Mouse (Mus musculus) embryonic facial prominence, embryonic 11.5 days (tissue): Measurements from ENCODE around the gene Aoc2. TPM values are rescaled to one million over a fixed set of nuclear protein-coding genes. Genes with fewer than 3 reads are reported as not detected.
"Not testable (repeated sequence)": the region's sequence is repeated elsewhere in the genome, so short reads cannot be mapped to it uniquely, and the experiment has no call there.

ENCODE experiments used
- ATAC-seq: fragments of 200-750 bp; cut with Nextera tagmentation; replicated peaks from 2 replicates; pipeline ENCODE4 v1.8.0; 2017; ENCODE audit warnings: low read depth; ENCODE audit not compliant: insufficient number of reproducible peaks, low FRiP score, low TSS enrichment
- DNase-seq: peaks from one replicate; pipeline ENCODE4 v3.0.0-alpha.2; 2015; ENCODE audit warnings: low spot score
- H3K27ac ChIP-seq: fragments of 300-500 bp; sonication (generic); replicated peaks from 2 replicates; pipeline ENCODE4 v1.5.1; 2014; ENCODE audit warnings: mild to moderate bottlenecking, low read depth, low read length, control low read depth
- H3K27me3 ChIP-seq: fragments of 300-500 bp; sonication (generic); 2 replicates; pipeline ENCODE4 v1.6.1; 2014; ENCODE audit warnings: mild to moderate bottlenecking, low read length, moderate library complexity, mixed read lengths; ENCODE audit not compliant: control insufficient read depth, insufficient read depth
- H3K36me3 ChIP-seq: fragments of 300-500 bp; sonication (generic); replicated peaks from 2 replicates; pipeline ENCODE4 v1.6.1; 2014; ENCODE audit warnings: low read depth, mild to moderate bottlenecking, low read length, moderate library complexity, mixed read lengths; ENCODE audit not compliant: control insufficient read depth, insufficient read depth
- H3K4me1 ChIP-seq: fragments of 300-500 bp; sonication (generic); 2 replicates; pipeline ENCODE4 v1.6.1; 2014; ENCODE audit warnings: low read length, mixed read lengths; ENCODE audit not compliant: control insufficient read depth, insufficient read depth
- H3K4me2 ChIP-seq: fragments of 300-500 bp; sonication (generic); 2 replicates; pipeline ENCODE4 v1.6.1; 2014; ENCODE audit warnings: low read depth, mild to moderate bottlenecking, control low read depth, low read length, moderate library complexity
- H3K4me3 ChIP-seq: fragments of 300-500 bp; sonication (generic); 2 replicates; pipeline ENCODE4 v1.5.1; 2014; ENCODE audit warnings: low read depth, low read length, control low read depth
- H3K9ac ChIP-seq: fragments of 300-500 bp; sonication (generic); replicated peaks from 2 replicates; pipeline ENCODE4 v1.6.1; 2014; ENCODE audit warnings: mild to moderate bottlenecking, control low read depth, low read length
- H3K9me3 ChIP-seq: fragments of 300-500 bp; sonication (generic); replicated peaks from 2 replicates; pipeline ENCODE4 v1.6.1; 2016; ENCODE audit warnings: mild to moderate bottlenecking, low read length, inconsistent platforms, mixed read lengths; ENCODE audit not compliant: control insufficient read depth
- WGBS: fragments of 180-500 bp; shearing (Covaris S2); extraction: QIAGEN DNeasy Blood & Tissue Kit; methylation state at CpG from one replicate; pipeline ENCODE4 v1.1.7; 2014; 5-methylcytosine and 5-hydroxymethylcytosine counted together
- polyA plus RNA-seq: library from polyadenylated mRNA; unstranded; fragments of >200 nt; fragmentation: Nextera tagmentation; extraction: Ambion mirVana; gene quantifications from 2 replicates; pipeline ENCODE4 v1.2.1, GENCODE M21; 2014

The Aoc2 gene
- polyA plus RNA-seq, 1 experiment from 2014 or later, result 1.2 TPM

- H3K4me1 ChIP-seq, H3K27ac ChIP-seq, DNase-seq, ATAC-seq, H3K9ac ChIP-seq, H3K4me3 ChIP-seq, H3K9me3 ChIP-seq, H3K4me2 ChIP-seq, H3K27me3 ChIP-seq: not testable (repeated sequence)
- WGBS, result 93% methylated on average over 11 of the region's 11 CpGs
- peaks cover 23% of the 10 kb centered on the region for H3K36me3 ChIP-seq
These were observed 338 bp downstream of the Aoc2 start for GRCm38 (mm10) chr11:101325201-101325600.

DNA sequence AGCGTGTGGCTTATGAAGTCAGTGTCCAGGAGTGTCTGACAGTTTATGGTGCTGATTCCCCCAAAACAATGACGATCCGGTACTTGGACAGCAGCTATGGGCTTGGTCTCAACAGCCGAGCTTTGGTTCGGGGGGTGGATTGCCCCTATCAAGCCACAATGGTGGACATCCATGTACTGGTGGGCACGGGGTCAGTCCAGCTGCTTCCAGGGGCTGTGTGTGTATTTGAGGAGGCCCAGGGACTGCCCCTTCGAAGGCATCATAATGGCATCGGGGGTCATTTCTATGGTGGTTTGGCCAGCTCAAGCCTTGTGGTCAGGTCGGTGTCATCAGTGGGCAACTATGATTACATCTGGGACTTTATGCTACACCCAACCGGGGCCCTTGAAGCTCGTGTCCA is 1.3 kb downstream of the Aoc2 start:
- Histone ChIP-seq H3K9ac (no peak overlapping the region), H3K4me3 (no peak overlapping the region), H3K4me2 (no peak overlapping the region), H3K36me3 (peaks cover 15% of the 10 kb centered on the region), H3K27ac (no peak overlapping the region), H3K9me3 (no peaks in the 10 kb centered on the region), H3K27me3 (no peaks in the 10 kb centered on the region), H3K4me1 (no peaks in the 10 kb centered on the region)
- DNase-seq, result no peak
- ATAC-seq, result no peak
- 86% methylated on average over 11 of the region's 11 CpGs for WGBS

GRCm38 (mm10) chr11:101327311-101327710 is 2.4 kb downstream of the Aoc2 start:
- WGBS, result 58% methylated on average over 3 of the region's 3 CpGs
- H3K36me3 ChIP-seq, result peaks cover 9% of the 10 kb centered on the region

GRCm38 (mm10) chr11:101328941-101329635 is 4.2 kb downstream of the Aoc2 start:
- Histone ChIP-seq H3K27ac (no peak overlapping the region), H3K4me2 (no peak overlapping the region), H3K4me3 (no peak overlapping the region), H3K9me3 (no peaks in the 10 kb centered on the region), H3K9ac (no peak overlapping the region), H3K27me3 (no peaks in the 10 kb centered on the region), H3K36me3 (peaks cover 5% of the 10 kb centered on the region), H3K4me1 (no peaks in the 10 kb centered on the region)
- 86% methylated on average over 6 of the region's 6 CpGs for WGBS
- ATAC-seq, result no peak
- DNase-seq, result no peak

More at GRCm38 (mm10) chr11:101327311-101327710, 2.4 kb downstream of the Aoc2 start:
- Histone ChIP-seq H3K27me3 (no peaks in the 10 kb centered on the region), H3K27ac (no peak overlapping the region), H3K4me2 (no peak overlapping the region), H3K9ac (no peak overlapping the region), H3K4me1 (no peaks in the 10 kb centered on the region), H3K9me3 (no peaks in the 10 kb centered on the region), H3K4me3 (no peak overlapping the region)
- ATAC-seq (no peak), DNase-seq (no peak)

GRCm38 (mm10) chr11:101330371-101330924 is 5.6 kb downstream of the Aoc2 start, which contains the start of gene Aoc3:
Gene Aoc3 (plus strand): TSS chr11:101330605.
- 74% methylated on average over 7 of the region's 7 CpGs for WGBS
- no peak for ATAC-seq
- Histone ChIP-seq H3K27me3 (no peaks in the 10 kb centered on the region), H3K9me3 (no peaks in the 10 kb centered on the region), H3K4me3 (no peak within 1 kb of the TSS), H3K27ac (no peak within 1 kb of the TSS), H3K36me3 (peaks cover 4% of the 10 kb centered on the region), H3K4me1 (0 out of 2 replicates have a peak, but pooled peaks cover 2% of the 10 kb centered on the region), H3K9ac (no peak within 1 kb of the TSS), H3K4me2 (no peak within 1 kb of the TSS)
- DNase-seq, result no peak

GRCm38 (mm10) chr11:101330961-101331360 is 6.1 kb downstream of the Aoc2 start:
- DNase-seq, H3K4me2 ChIP-seq, ATAC-seq, H3K4me1 ChIP-seq, H3K4me3 ChIP-seq, H3K9me3 ChIP-seq, H3K27ac ChIP-seq, H3K9ac ChIP-seq, H3K36me3 ChIP-seq, H3K27me3 ChIP-seq: not testable (repeated sequence)
- WGBS, result 80% methylated on average over 6 of the region's 6 CpGs

DNA sequence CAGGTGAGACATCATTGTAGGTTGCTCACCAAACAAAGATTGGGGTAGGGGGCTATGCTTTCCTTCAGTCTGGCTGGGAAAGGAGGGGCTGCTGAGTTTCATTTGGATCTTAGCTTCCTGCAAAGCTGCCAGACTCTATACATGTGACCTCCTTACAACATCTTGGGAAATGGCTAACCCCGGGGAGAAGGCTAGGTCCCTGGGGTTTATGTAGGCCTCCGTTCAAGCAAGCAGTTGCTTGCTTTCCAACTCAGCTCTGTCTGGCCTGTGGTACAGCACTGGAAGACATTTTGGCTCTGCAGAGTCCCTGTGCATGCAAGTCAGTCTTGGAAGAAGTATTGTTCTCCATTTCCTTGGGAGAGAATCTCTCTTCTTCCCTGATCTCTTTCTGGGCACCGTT is 7.7 kb downstream of the Aoc2 start:
- no peak overlapping the region for H3K9ac ChIP-seq
- ATAC-seq (no peak), DNase-seq (no peak)
- H3K9me3 ChIP-seq, result no peaks in the 10 kb centered on the region
- 0 out of 2 replicates have a peak, but pooled peaks cover 2% of the 10 kb centered on the region for H3K4me1 ChIP-seq
- no peaks in the 10 kb centered on the region for H3K27me3 ChIP-seq
- H3K27ac ChIP-seq, result no peak overlapping the region
- H3K4me3 ChIP-seq, result no peak overlapping the region
- H3K4me2 ChIP-seq, result no peak overlapping the region
- 81% methylated on average over 3 of the region's 3 CpGs for WGBS
- H3K36me3 ChIP-seq, result no peaks in the 10 kb centered on the region

GRCm38 (mm10) chr11:101334023-101334422 is 9.2 kb downstream of the Aoc2 start:
- 29% methylated on average over 10 of the region's 10 CpGs for WGBS
- ATAC-seq (no peak), DNase-seq (no peak)
- no peaks in the 10 kb centered on the region for H3K36me3 ChIP-seq
- H3K9me3 ChIP-seq, result no peaks in the 10 kb centered on the region
- H3K27me3 ChIP-seq, result no peaks in the 10 kb centered on the region
- no peak overlapping the region for H3K27ac ChIP-seq
- no peak overlapping the region for H3K9ac ChIP-seq
- no peak overlapping the region for H3K4me2 ChIP-seq
- no peak overlapping the region for H3K4me3 ChIP-seq
- H3K4me1 ChIP-seq, result 0 out of 2 replicates have a peak, but pooled peaks cover 3% of the 10 kb centered on the region
